Mouse (Mus musculus) urinary bladder, adult 2 months (tissue): ENCODE measurements around the gene Zfp260. TPM values are rescaled to one million over a fixed set of nuclear protein-coding genes. Genes with fewer than 3 reads are reported as not detected.
A peak's percentile ranks its signal among the peaks of the same experiment; 100 is the strongest.
"Not testable (repeated sequence)": the region's sequence is repeated elsewhere in the genome, so short reads cannot be mapped to it uniquely, and the experiment has no call there.

Experiments
- DNase-seq: peaks from one replicate; pipeline ENCODE4 v3.0.0; 2022; ENCODE audit warnings: low spot score
- polyA plus RNA-seq: library from polyadenylated mRNA; depleted of rRNA; stranded (reverse); fragments of >200 nt; gene quantifications from 2 replicates; pipeline ENCODE4 v1.2.3, GENCODE M21; 2012; rRNA removed

Zfp260 gene
- polyA plus RNA-seq, result 39.0 and 39.6 TPM in 2 replicates

DNA sequence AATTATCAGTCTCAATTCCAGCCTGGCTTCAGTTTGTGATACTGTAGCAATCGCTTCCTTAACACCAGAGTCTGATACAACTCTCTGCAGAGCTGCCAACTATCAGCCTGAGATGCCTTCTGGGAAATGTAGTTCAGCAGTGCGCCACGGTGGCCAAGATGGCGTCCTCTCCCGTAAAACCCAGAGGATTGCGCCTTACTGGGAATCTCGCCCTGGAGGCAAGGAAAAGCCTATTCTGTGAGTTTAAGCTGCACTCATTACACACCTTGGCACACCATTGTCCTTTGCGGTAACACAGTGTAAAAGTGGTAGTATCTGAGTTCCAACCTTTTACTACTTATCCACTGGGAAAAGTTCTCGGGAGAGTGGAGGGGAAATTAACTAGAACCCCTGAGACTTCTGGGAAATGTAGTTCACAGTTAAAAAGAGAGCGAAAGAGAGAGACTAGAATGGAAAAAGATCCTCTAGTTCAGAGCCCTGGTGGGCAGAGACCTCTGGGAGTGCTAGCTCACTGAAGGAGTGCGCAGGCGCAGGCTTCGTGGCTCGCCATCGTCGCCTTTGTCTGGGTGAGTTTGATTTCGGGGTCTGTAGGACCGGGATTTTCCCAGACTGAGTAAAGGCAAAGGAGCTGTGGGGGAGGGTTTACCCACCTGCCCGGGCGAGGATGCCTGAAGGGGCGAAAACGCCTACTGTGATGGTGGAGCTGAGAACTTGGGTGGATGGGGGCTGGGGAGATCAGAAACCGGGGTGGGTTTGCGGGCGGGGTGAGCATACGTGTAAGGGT, at the start of gene Zfp260:
Zfp260 (plus strand) TSS at position 132 of the 784 bp plus-strand sequence.
- peak; percentile 76 for DNase-seq

DNA sequence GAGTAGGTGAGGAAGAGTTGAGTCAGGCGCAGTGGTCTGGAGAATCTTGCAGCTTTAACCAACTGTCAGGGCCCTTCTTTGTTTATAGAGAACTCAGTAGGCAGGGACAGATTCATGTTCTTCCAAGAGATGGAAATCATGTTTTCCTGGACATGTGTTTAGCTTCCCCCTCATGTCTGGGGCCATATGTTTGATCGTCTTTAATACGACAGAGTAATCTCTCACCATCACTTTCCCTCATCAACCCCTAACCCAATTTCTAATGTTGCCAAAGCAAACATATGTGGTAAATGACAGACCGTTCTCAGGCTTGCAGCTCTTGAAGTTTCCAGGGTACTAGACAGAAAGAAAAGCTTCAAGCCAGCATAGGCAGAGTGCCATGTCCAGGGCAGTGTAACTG, 46.5 kb upstream of the Zfp260 start:
- DNase-seq, result no peak

DNA sequence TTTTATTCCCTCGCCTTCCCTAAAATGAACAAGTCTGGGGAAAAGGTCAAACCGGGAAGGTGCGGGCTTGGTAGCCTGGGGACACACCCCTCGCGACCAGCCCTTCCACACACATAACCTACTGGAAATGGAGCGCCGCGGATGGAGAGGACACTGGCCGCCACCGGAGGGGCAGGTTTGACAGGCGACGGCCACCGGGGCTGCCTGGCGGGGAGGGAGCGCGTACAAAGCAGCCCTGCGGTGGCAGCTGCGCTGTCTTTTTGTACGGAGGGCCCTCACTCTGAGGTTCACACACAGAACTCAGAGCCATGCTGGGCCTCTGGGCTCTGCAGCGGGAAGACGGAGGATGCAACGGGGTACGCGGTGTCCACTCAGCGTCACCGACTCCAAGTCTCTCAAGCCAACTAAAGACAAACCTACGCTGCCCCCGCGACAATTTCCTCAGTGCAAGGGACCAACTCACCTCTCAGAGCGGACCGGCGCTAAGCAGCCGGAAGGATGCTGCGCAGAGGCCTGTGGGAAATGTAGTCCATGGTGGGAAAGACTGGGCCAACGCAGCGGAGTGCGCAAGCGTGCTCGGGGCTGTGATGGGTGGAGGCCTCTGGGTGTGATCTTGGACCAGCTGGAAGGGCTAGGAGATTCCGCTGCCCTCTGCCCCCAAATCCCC, 43.6 kb upstream of the Zfp260 start, which contains the start of gene Zfp14:
Zfp14 (minus strand) TSS at position 499 of the 667 bp plus-strand sequence.
- peak; percentile 64 for DNase-seq

DNA sequence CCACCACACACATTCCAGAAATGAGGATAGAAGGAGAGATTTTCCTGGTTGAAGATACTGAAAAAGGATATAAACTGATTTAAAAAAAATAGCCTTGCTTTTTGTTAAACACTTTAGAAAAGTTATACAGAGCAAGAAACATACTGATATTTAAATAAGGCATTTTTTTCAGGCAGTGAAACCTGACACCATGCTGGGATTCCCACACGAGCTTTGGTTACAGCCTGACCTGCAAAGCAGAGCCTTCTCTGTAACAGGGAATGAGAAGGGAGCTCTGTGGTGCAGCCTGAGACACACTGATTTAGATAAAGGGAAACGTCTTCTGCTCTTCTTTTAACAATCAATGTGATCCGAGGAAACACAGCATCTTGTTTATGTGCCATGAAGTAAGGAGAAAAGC, 41.0 kb upstream of the Zfp260 start:
- DNase-seq, result no peak

DNA sequence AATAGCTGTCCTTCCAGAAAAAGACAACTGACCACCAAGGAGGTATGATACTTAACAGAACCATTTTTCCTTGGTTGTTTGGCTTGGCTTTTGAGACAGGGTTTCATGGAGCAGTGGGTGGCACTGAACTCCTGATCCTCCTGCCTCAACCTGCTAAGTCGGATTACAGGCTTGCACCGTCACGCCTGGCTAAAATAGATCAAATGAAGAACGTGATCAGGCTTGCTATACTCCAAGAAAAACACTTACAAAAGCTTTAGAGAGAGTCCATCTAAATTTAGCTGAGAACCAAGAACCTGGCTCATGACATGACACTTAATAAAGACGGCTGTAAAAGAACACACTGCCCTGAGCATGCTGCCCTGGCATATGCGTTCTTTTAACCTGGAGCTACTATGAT, 34.2 kb upstream of the Zfp260 start:
- no peak for DNase-seq

DNA sequence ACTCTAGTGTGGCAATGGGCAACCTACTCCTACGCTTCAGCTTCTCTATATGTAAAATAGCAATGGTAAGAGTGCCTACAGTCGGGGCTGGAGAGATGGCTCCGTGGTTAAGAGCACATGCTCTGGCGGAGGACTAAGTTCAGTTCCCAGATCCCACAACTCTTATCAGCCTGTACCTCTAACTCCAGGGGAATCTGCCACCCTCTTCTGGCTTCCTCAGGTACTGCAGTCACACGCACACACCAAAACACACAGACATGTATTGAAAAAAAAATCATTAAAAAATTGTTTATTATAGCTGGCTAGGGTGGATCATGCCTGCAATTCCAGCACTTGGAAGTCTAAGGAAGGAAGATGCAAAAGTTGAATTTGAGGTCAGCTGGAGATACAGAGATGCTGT, 32.1 kb upstream of the Zfp260 start:
- DNase-seq, result no peak

DNA sequence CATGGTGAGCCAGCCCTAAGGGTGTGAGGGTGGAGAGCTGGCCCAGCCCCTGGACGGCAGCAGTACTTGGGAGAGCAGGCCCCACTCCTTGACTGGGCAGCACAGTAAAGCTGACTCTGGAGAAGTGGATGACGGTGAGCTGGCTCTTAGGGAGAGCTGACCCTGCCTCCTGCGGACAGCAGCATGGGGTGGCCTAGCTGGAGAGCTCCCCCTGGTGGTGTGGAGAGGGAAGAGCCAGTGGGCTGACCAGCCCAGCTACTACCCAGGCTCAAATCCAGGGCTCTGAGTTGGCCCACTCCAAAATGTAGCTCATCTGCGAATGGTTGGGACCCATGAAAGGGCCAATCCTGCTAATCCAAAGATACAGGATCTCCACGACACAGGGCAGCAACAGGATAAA, 30.0 kb upstream of the Zfp260 start:
- no peak for DNase-seq

DNA sequence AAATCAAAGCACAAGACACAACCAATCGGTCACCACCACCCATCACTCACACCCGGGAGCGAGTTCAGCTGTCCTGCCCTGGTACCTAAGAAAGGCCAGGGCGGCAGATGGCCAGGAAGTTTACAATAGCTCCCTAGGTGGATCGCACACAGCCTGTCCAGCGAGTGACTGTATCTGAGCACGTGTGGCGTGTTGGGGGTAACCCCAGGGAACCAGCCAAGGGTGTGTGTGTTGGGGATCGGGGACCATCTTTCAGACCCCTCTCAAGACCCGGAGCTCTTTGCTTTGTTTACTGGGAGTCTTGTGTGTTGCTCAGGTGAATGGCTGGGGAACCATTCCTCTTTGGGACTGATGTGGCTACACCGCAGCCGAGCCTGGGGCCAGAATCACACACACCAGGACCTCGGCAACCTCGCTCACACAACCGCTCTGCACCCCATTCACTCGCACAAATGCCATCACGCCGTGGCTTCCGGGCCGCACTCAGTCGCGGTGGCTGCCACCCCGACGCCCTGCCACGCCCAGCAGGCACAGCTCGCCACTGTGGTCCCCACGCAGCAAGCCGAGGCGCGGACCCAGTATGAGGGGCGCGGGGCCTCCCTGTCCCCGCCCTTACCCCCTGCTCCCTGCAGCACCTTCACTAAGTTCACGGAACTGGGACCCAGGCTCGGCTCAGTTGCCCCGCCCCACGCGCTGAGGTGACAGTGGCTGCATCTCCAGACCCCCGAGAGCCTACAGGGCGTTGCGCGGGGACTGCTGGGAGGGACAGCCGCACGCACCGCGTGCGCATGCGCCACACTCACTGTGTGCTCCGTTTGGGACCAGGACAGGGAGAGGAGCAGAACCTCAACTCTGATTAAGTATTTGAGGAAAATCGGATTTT, 22.2 kb upstream of the Zfp260 start, which contains the start of gene Zfp82:
Zfp82 (minus strand) TSS at position 755 of the 883 bp plus-strand sequence.
- DNase-seq, result peak; percentile 67

DNA sequence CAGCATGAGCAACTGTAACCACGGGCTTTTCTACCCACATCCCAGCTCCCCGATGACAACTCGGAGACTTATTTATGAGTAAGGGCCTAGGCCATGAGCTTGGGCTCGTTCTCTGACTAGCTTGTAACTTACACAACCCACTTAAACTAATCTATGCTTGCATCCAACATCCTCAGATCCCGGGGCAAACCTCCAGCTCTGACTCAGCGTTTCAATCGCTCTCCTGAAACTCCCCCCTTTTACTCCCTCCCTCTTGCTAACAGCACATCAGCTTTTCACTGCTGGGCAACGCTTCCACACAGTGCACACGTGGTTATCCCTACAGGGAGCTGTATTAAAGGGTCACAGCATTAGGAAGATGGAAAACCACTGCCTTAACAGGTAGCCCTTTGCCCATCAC, 8.1 kb upstream of the Zfp260 start:
- no peak for DNase-seq

DNA sequence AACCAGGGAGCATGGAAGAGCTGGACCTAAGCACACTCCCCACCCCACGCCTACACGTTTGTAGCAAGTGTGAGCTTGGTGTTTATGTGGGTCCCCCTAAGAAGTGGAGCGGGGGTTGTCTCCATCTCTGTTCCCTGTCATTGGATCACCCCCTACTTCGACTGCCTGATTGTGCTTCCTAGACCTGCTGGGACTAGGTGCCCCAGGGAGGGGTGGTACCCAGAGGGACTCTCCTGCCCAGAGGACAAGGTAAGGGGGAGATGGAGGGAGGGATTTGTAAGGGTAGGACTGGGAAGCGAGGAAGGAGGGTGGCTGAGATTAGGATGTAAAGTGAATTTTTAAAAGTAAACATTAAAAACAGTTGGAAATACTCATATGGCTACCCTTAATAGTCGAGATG, 5.2 kb upstream of the Zfp260 start:
- no peak for DNase-seq

DNA sequence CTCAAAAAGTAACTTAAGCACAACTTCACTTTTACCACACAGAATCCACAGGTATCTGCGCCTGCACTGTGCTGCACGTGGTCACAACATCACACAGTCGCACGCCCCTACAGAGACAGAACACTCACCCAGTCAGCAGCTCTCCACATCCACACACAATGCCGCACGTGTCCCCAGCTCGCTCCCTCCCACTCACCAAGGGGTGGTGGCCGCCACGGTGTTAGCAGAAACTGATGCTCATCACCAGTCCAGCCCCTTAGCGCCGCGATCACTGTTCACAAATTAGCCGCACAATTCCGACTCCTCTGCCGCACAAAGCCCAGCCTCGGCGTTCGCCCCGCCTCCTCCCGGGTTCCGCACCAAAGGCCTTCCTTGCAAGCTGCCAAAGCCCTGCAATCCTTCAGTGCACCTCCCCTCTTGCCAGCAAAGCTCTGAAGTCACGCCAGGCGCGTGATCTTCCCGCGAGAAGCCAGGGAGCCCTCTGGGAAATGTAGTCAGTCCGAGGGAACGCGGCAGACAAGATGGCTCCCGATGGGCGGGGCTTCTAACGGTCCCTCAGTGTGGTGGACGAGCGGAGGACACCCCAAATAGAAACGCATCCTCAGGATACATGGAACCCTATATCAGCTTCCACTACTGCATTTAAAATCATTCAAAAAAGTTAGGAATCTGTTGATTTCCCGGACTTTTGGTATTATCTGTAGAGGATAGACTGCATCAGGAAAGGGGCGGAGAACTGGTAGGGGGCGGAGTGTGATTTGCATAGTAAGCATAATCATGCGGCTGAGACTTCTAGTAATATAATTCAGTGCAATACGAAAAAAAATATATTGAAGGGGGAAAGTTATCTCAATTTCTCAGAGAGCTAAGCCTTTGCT, 4.2 kb upstream of the Zfp260 start, which contains the start of the genes Gm26920 and Zfp566:
Gm26920 (minus strand) TSS at position 319 of the 878 bp plus-strand sequence.
Zfp566 (minus strand) TSS at position 436 of the 878 bp plus-strand sequence.
- DNase-seq, result peak; percentile 88

DNA sequence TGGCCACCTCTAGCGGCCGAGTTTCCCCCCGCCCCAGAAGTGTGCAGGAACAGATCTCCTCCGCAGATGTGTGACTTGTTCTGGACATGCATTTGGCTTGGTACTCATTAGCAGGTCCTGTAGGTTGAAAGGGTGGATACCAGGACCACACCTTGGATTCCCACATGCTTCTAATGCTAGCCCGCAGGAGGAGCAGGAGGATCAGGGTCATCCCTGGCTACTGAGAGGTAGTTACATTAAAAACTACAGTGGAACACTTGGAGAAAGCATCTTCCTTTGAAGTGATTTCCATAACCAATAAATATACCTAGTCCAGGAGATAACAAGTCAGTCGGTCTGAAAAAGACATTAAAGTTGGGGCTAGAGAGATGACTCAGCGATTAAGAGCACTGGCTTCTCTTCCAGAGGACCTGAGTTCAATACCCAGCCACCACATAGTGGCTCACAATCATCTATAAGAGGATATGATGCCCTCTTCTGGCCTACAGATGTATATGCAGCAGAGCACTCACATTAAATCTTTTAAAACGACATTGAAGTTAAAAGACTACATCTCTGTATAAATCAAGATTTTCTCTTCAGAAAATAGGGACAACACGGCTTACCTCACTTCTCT, 3.5 kb upstream of the Zfp260 start:
- no peak for DNase-seq

DNA sequence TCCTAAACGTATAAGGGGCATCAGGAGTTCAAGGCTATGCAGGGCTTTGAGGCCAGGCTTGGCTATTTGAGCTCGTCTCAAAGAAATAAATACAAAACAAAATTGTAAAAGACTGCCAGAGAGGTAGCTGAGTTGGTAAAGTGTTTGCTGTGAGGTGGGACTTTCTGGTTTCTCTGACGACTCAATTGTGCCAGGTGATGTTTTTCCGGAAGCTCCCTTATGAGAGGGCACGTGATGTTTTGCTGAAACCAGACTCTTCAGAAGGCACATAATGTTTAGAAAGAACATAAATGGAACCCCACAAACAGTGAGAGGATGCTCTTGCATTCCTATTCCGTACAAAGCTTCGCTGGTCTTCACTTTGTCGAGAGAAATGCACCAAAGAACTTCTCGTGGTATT, 1.9 kb upstream of the Zfp260 start:
- DNase-seq, result no peak

DNA sequence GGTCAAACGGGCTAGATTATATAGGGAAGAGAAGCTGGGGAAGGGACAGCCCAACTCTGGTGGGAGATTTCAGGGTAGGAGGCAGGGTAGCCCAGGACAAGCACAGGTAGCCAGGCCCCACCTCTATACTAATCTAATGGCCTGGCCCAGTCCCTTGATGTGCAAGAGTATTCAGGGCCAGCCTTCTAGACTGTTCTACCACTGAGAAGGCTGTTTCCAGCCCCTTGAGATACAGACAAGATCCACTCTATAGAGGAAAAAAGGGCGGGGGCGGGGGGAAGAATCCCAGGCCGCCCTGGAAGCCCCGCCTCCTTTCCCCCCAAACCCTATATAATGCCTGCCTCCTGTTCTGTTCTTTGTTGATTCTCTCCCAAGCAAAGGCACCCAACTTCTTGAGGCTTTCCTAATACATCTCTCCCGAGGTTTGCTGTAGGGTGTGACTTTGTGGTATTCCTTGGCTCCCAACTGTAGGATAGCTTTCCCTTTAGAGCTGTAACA, 610 bp upstream of the Zfp260 start:
- no peak for DNase-seq

DNA sequence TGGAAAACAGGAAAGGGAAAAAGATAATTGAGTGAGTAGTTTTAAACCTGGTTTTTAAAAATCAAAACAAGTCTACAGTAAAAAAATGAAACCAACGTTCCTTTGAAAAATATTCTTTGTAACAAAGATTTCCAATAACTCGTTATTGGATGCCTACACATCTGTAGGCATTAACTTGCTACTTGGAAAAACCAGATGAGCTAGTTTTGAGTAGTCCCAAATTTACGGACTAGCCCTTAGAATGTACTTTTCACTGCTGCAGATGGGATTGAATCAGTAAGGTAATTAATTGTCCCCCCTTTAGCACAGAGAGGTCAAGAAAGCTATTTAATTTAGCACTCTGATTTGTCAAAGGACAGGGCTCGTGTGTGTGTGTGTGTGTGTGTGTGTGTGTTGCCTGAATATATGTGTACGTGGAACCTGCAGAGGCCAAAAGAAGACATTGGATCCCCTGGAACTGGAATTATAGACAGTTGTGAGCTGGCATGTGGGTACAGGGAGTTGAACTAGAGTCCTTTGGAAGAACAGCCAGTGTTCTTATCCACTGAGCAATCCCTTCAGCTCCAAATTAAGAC, 1.1 kb downstream of the Zfp260 start:
- DNase-seq, result no peak

DNA sequence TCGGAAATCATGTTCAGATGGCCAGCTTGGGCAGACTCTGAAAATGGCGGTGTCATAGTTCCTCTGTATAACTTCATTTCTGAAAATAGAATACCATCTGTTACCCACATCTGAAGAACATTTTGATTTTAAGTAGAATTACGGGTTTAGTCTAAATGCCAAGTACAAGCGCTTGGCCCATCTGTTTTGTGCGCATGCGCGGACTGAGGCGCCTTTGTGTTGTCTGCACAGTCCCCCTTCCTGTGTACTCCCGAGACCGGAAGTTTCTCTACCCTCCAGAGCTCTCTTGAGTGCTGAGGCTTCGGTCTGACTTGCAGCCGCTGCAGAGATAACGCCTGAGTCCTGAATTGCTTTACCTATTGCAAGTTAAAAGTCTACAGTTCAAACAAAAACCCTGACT, 4.7 kb downstream of the Zfp260 start:
- DNase-seq, result no peak

DNA sequence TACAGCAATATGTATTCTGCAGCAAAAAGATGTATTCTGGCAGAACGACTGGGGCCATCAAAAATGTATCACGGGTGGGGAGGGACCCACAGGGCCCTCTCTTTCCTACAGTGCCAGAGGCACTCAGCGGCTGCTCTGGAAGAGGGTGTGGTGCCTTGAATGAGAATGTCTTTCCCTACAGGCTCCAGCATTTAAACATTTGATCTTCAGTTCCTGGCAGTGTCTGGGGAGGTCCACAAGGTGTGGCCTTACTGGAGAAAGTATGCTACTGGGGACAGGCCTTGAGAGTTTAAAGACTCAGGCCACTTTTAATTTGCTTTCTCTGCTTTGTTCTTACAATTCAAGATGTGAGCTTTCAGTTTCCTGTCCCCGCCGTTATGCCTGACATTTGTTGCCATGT, 21.5 kb downstream of the Zfp260 start:
- DNase-seq, result no peak

DNA sequence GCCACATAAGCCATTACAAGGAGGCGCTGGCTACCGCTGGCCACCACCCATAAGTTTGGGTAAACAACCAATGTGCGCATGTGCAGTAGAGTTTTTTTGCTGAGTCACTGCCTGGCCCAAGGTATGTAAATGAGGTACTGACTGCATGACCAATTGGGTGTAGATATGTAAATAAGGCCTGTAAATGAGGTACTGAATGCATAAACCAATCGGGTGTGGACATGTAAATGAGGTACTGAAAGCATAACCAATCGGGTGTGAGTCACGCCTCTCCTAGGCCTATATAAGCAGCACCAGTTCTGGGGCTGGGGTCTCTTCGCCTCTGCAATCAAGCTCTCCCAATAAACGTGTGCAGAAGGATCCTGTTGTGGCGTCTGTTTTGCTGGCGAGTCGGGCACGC, 23.4 kb downstream of the Zfp260 start:
- not testable (repeated sequence) for DNase-seq

DNA sequence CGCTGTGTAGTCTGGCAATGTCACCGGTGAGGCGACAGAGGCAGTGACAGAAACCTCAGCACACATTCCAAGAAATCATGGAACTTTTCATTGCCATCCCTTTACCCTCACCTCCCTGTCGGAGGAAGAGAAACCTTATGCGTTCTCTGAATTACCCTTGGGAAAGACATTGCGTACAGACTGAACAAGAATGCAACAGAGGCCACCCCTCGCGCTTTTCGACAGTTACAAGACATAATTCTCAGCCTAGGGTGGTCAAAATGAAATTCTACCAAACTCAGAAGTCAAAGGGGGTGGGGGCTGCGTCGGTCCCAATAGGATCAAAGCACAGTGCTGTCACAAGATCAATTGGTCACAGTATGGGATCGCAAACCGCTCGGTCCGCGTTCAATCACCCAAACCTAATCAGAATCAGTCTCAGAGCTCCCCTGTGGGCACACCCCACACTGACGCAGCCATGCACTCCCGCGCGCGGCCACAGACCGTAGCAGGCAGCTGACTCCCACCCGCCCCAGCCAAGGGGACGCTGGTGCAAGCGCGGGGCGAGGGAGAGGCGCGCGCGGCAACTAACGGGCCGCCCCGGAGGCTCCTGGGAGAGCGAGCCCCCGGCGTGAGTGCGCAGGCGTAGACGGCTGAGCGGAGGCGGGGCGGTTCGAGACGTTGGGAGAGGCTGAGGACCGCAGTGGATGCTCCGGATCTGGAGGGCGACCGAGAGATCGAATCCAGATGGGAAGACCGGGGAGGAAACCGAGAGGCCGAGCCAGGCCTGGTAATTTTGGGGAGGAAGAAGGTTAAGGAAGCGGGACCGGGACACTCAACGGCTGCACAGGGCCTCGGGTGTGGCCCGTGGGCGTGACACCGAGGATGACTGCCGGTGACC, 27.0 kb downstream of the Zfp260 start, which contains the start of gene Zfp382:
Zfp382 (plus strand) TSS at position 635 of the 880 bp plus-strand sequence.
- peak; percentile 73 for DNase-seq
